ENCODE assay signal across 13 mouse cellular contexts in the genomic region with DNA sequence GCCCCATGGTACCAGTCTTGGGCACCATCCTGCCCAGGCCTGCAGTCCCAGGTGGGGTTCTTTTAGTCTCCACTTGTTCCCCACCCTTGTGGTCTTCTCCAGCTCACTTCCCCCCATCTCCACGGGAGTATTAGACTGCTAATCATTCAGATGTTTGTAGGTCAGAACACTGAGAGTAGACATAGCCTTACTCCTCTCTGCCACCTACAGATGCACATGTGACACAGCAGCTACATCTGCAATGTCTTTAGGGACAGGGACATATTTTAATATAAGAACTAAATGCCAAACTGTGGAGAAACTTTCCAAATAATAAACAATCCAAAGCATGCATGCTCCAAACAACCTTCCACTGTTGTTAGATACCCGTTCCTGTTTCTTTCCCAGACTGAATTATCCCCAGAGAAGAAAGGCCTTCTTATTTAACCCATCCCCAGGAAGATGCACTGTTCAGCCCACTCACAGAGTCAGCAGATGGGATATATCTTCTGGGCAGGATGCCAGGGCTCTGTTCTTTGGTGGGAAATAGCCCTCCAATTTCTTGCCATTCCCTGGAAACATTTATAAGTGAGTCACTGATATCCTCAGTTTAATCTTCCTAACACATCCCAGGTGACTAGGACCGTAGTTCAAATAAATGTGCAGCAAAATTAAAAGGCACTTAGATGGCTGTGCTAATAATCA.
DNase-seq lines count a peak whose midpoint lies in the region; ATAC-seq and TF ChIP-seq lines count a peak whose summit lies in the region.
"Had no signal": no experiment of that assay in that cellular context is flagged by ENCODE, and none has a peak within 500 bp of the region (broad histone marks: within the 10 kb centered on the region; RNA-seq: fewer than 3 reads in every experiment).

No protein-coding gene starts in this region.

- H3K36me3 ChIP-seq in heart, postnatal 0 days (replicated peaks; ENCODE audit: control insufficient read depth, insufficient read depth, low read length): no peaks in the 10 kb centered on the region
- no peaks in the 10 kb centered on the region for H3K36me3 ChIP-seq in midbrain, embryonic 14.5 days (ENCODE audit: control insufficient read depth, insufficient read depth, low read length)
- no peaks in the 10 kb centered on the region for H3K36me3 ChIP-seq in midbrain, embryonic 11.5 days (ENCODE audit: control insufficient read depth, insufficient read depth, low read length)
- H3K36me3 ChIP-seq: heart, embryonic 10.5 days; hindbrain, embryonic 12.5 days had no signal

- peak; percentile 4; the same call in 1 of the 2 replicates for TF ChIP-seq CTCF in heart, postnatal 0 days (IDR thresholded peaks at IDR 0.05; ENCODE audit: low read depth)

- H3K4me3 ChIP-seq in heart, postnatal 0 days (ENCODE audit: low read depth, low read length): no peak overlapping the region
- no peak overlapping the region for H3K4me3 ChIP-seq in midbrain, embryonic 14.5 days (replicated peaks; ENCODE audit: low read depth, low read length)
- H3K4me3 ChIP-seq in midbrain, embryonic 11.5 days (ENCODE audit: low read depth, low read length): no peak overlapping the region
- H3K4me3 ChIP-seq: heart, embryonic 10.5 days; hindbrain, embryonic 12.5 days had no signal

- no peak for ATAC-seq in heart, postnatal 0 days (ENCODE audit: insufficient read depth, low read depth)
- ATAC-seq in midbrain, embryonic 14.5 days (ENCODE audit: low FRiP score, low TSS enrichment): no peak
- ATAC-seq in midbrain, embryonic 11.5 days (ENCODE audit: low FRiP score): no peak

- WGBS in heart, postnatal 0 days: 34% methylated on average over 3 of the region's 3 CpGs
- WGBS in midbrain, embryonic 14.5 days: 58% methylated on average over 3 of the region's 3 CpGs
- WGBS in midbrain, embryonic 11.5 days: 68% methylated on average over 3 of the region's 3 CpGs

- no peak for TF ChIP-seq EP300 in heart, postnatal 0 days (IDR thresholded peaks at IDR 0.05; ENCODE audit: low read depth)

- intact Hi-C loops in heart, postnatal 25 days (cut with DNase I): no loop called here

- H3K9ac ChIP-seq in heart, postnatal 0 days (replicated peaks; ENCODE audit: low read depth, low read length): no peak overlapping the region
- no peak overlapping the region for H3K9ac ChIP-seq in midbrain, embryonic 14.5 days (replicated peaks; ENCODE audit: low read length)
- no peak overlapping the region for H3K9ac ChIP-seq in midbrain, embryonic 11.5 days (ENCODE audit: low read length)
- H3K9ac ChIP-seq: hindbrain, embryonic 12.5 days had no signal

- H3K4me1 ChIP-seq in heart, postnatal 0 days (ENCODE audit: control insufficient read depth, insufficient read depth): peaks cover 20% of the 10 kb centered on the region
- no peaks in the 10 kb centered on the region for H3K4me1 ChIP-seq in midbrain, embryonic 14.5 days (ENCODE audit: control insufficient read depth, insufficient read depth, low read length)
- H3K4me1 ChIP-seq in midbrain, embryonic 11.5 days (ENCODE audit: control insufficient read depth, insufficient read depth, low read length): no peaks in the 10 kb centered on the region
- H3K4me1 ChIP-seq: heart, embryonic 10.5 days; hindbrain, embryonic 12.5 days had no signal

- no peak for DNase-seq in heart, postnatal 0 days (ENCODE audit: low spot score)
- no peak for DNase-seq in heart, postnatal 25 days (ENCODE audit: low spot score)
- DNase-seq in midbrain, embryonic 14.5 days: peak; percentile 31
- no peak for DNase-seq in midbrain, embryonic 11.5 days (ENCODE audit: low spot score, missing footprints)
- peak; percentile 22 to 28 for DNase-seq in layer of hippocampus, adult 18-20 months (ENCODE audit: low spot score in 2 of 2)
- DNase-seq in right cerebral cortex, postnatal 4 days: peak; percentile 34
- no peak for DNase-seq in MN1 (ENCODE audit: low spot score)
- DNase-seq in thymus, postnatal 4 days: no peak
- DNase-seq: adrenal gland, postnatal 36 days; cerebellum, adult 9-11 months; kidney, postnatal 25 days had no signal

- H3K4me2 ChIP-seq in heart, postnatal 0 days (ENCODE audit: low read depth, low read length): no peak overlapping the region
- no peak overlapping the region for H3K4me2 ChIP-seq in midbrain, embryonic 14.5 days (ENCODE audit: low read length)
- no peak overlapping the region for H3K4me2 ChIP-seq in midbrain, embryonic 11.5 days
- H3K4me2 ChIP-seq: hindbrain, embryonic 12.5 days had no signal

- H3K9me3 ChIP-seq in heart, postnatal 0 days (replicated peaks; ENCODE audit: control insufficient read depth, low read length): no peaks in the 10 kb centered on the region
- no peaks in the 10 kb centered on the region for H3K9me3 ChIP-seq in midbrain, embryonic 14.5 days (ENCODE audit: control insufficient read depth, low read length)
- H3K9me3 ChIP-seq in midbrain, embryonic 11.5 days (ENCODE audit: control insufficient read depth, low read length): no peaks in the 10 kb centered on the region
- H3K9me3 ChIP-seq: heart, embryonic 10.5 days; hindbrain, embryonic 12.5 days had no signal

- no peak overlapping the region for H3K27ac ChIP-seq in heart, postnatal 0 days (ENCODE audit: low read depth)
- H3K27ac ChIP-seq in midbrain, embryonic 14.5 days (replicated peaks; ENCODE audit: low read depth, low read length): no peak overlapping the region
- H3K27ac ChIP-seq in midbrain, embryonic 11.5 days (ENCODE audit: low read depth, low read length): no peak overlapping the region
- H3K27ac ChIP-seq: heart, embryonic 10.5 days; hindbrain, embryonic 12.5 days had no signal

- H3K27me3 ChIP-seq in heart, postnatal 0 days (ENCODE audit: control insufficient read depth, insufficient read depth, low read length): no peaks in the 10 kb centered on the region
- H3K27me3 ChIP-seq in midbrain, embryonic 14.5 days (ENCODE audit: control insufficient read depth, insufficient read depth, low read length): no peaks in the 10 kb centered on the region
- no peaks in the 10 kb centered on the region for H3K27me3 ChIP-seq in midbrain, embryonic 11.5 days (ENCODE audit: control insufficient read depth, insufficient read depth, low read length)
- H3K27me3 ChIP-seq: hindbrain, embryonic 12.5 days had no signal

Comparison
In these comparisons a context has a peak if more than half of its experiments do, and no peak if none do; other contexts are left out.
1. DNase-seq: peak in midbrain, embryonic 14.5 days (single experiment), layer of hippocampus, adult 18-20 months (2 of 2) and right cerebral cortex, postnatal 4 days (single experiment); none in heart, postnatal 0 days (single experiment), heart, postnatal 25 days (single experiment), midbrain, embryonic 11.5 days (single experiment), MN1 (single experiment) and thymus, postnatal 4 days (single experiment).